Mouse (Mus musculus): ENCODE measurements around the gene Dlat. TPM values are rescaled to one million over a fixed set of nuclear protein-coding genes. Genes with fewer than 3 reads are reported as not detected.

The Dlat gene
- 21.6 and 22.5 TPM in 2 replicates for polyA plus RNA-seq (2015; fragmentation: Nextera tagmentation; extraction: Ambion mirVana)

- Histone ChIP-seq H3K9ac (ENCODE audit: low read depth, low read length) (peak within 1 kb of the TSS; percentile 87), H3K27me3 (ENCODE audit: control insufficient read depth, insufficient read depth, low read depth, low read length) (no peaks in the 10 kb centered on the region), H3K4me2 (ENCODE audit: low read depth, low read length) (peak within 1 kb of the TSS; percentile 78), H3K4me1 (ENCODE audit: control insufficient read depth, low read depth, low read length) (peaks cover 5% of the 10 kb centered on the region), H3K36me3 (ENCODE audit: control insufficient read depth, insufficient read depth) (no peaks in the 10 kb centered on the region), H3K9me3 (replicated peaks; ENCODE audit: control insufficient read depth, low read length) (no peaks in the 10 kb centered on the region), H3K4me3 (ENCODE audit: low read depth, low read length) (peak within 1 kb of the TSS; percentile 86), H3K27ac (ENCODE audit: low read length) (peak within 1 kb of the TSS; percentile 68)
- WGBS (ENCODE audit: insufficient replicate concordance) = under 1% methylated on average over 63 of the region's 63 CpGs
- ATAC-seq (ENCODE audit: low read depth) = peak; percentile 90
Observed at GRCm38 (mm10) chr9:50659392-50660217, at the start of gene Dlat. Gene Dlat (minus strand): TSS chr9:50659780.

- 12% methylated on average over 2 of the region's 2 CpGs for WGBS (ENCODE audit: insufficient replicate concordance)
- Histone ChIP-seq H3K4me1 (ENCODE audit: control insufficient read depth, low read depth, low read length) (peaks cover 3% of the 10 kb centered on the region), H3K4me2 (ENCODE audit: low read depth, low read length) (no peak overlapping the region), H3K27ac (ENCODE audit: low read length) (no peak overlapping the region), H3K36me3 (ENCODE audit: control insufficient read depth, insufficient read depth) (no peaks in the 10 kb centered on the region), H3K4me3 (ENCODE audit: low read depth, low read length) (no peak overlapping the region), H3K9me3 (replicated peaks; ENCODE audit: control insufficient read depth, low read length) (no peaks in the 10 kb centered on the region), H3K27me3 (ENCODE audit: control insufficient read depth, insufficient read depth, low read depth, low read length) (no peaks in the 10 kb centered on the region), H3K9ac (ENCODE audit: low read depth, low read length) (no peak overlapping the region)
- ATAC-seq (ENCODE audit: low read depth) = no peak
Observed at GRCm38 (mm10) chr9:50709108-50709507, 49.5 kb upstream of the Dlat start.

- ATAC-seq (ENCODE audit: low read depth) = no peak
- WGBS (ENCODE audit: insufficient replicate concordance) = 61% methylated on average over 6 of the region's 6 CpGs
- Histone ChIP-seq H3K27me3 (ENCODE audit: control insufficient read depth, insufficient read depth, low read depth, low read length) (peaks cover 13% of the 10 kb centered on the region), H3K4me3 (ENCODE audit: low read depth, low read length) (no peak overlapping the region), H3K4me2 (ENCODE audit: low read depth, low read length) (no peak overlapping the region), H3K9ac (ENCODE audit: low read depth, low read length) (no peak overlapping the region), H3K4me1 (ENCODE audit: control insufficient read depth, low read depth, low read length) (peaks cover 5% of the 10 kb centered on the region), H3K36me3 (ENCODE audit: control insufficient read depth, insufficient read depth) (no peaks in the 10 kb centered on the region), H3K27ac (ENCODE audit: low read length) (no peak overlapping the region), H3K9me3 (replicated peaks; ENCODE audit: control insufficient read depth, low read length) (no peaks in the 10 kb centered on the region)
Observed at GRCm38 (mm10) chr9:50704907-50705306, 45.3 kb upstream of the Dlat start.

- peak; percentile 78 for ATAC-seq (ENCODE audit: low read depth)
- Histone ChIP-seq H3K27me3 (ENCODE audit: control insufficient read depth, insufficient read depth, low read depth, low read length) (peaks cover 41% of the 10 kb centered on the region), H3K27ac (ENCODE audit: low read length) (no peak overlapping the region)
Observed at GRCm38 (mm10) chr9:50700921-50701691, 41.5 kb upstream of the Dlat start.

GRCm38 (mm10) chr9:50698418-50699409 is 39.1 kb upstream of the Dlat start:
- WGBS (ENCODE audit: insufficient replicate concordance) = under 1% methylated on average over 68 of the region's 70 CpGs
- no peak for ATAC-seq (ENCODE audit: low read depth)
- peaks cover 12% of the 10 kb centered on the region for H3K4me1 ChIP-seq (ENCODE audit: control insufficient read depth, low read depth, low read length)
- H3K27ac ChIP-seq (ENCODE audit: low read length) = no peak overlapping the region
- no peaks in the 10 kb centered on the region for H3K36me3 ChIP-seq (ENCODE audit: control insufficient read depth, insufficient read depth)
- H3K9me3 ChIP-seq (replicated peaks; ENCODE audit: control insufficient read depth, low read length) = no peaks in the 10 kb centered on the region
- peaks cover 42% of the 10 kb centered on the region for H3K27me3 ChIP-seq (ENCODE audit: control insufficient read depth, insufficient read depth, low read depth, low read length)
- H3K4me3 ChIP-seq (ENCODE audit: low read depth, low read length) = peak overlapping the region; percentile 54
- peak overlapping the region; percentile 73 for H3K4me2 ChIP-seq (ENCODE audit: low read depth, low read length)
- H3K9ac ChIP-seq (ENCODE audit: low read depth, low read length) = peak overlapping the region; percentile 14; the same call in 1 of the 2 replicates

More at GRCm38 (mm10) chr9:50700921-50701691, 41.5 kb upstream of the Dlat start:
- Histone ChIP-seq H3K4me2 (ENCODE audit: low read depth, low read length) (no peak overlapping the region), H3K4me3 (ENCODE audit: low read depth, low read length) (no peak overlapping the region), H3K36me3 (ENCODE audit: control insufficient read depth, insufficient read depth) (no peaks in the 10 kb centered on the region), H3K9ac (ENCODE audit: low read depth, low read length) (no peak overlapping the region), H3K4me1 (ENCODE audit: control insufficient read depth, low read depth, low read length) (peaks cover 12% of the 10 kb centered on the region), H3K9me3 (replicated peaks; ENCODE audit: control insufficient read depth, low read length) (no peaks in the 10 kb centered on the region)
- 32% methylated on average over 11 of the region's 11 CpGs for WGBS (ENCODE audit: insufficient replicate concordance)

- Histone ChIP-seq H3K36me3 (ENCODE audit: control insufficient read depth, insufficient read depth) (no peaks in the 10 kb centered on the region), H3K27ac (ENCODE audit: low read length) (no peak overlapping the region), H3K4me2 (ENCODE audit: low read depth, low read length) (peak overlapping the region; percentile 36), H3K9me3 (replicated peaks; ENCODE audit: control insufficient read depth, low read length) (no peaks in the 10 kb centered on the region), H3K9ac (ENCODE audit: low read depth, low read length) (no peak overlapping the region), H3K27me3 (ENCODE audit: control insufficient read depth, insufficient read depth, low read depth, low read length) (peaks cover 42% of the 10 kb centered on the region), H3K4me3 (ENCODE audit: low read depth, low read length) (peak overlapping the region; percentile 16), H3K4me1 (ENCODE audit: control insufficient read depth, low read depth, low read length) (peaks cover 12% of the 10 kb centered on the region)
- no peak for ATAC-seq (ENCODE audit: low read depth)
- WGBS (ENCODE audit: insufficient replicate concordance) = 2% methylated on average over 12 of the region's 12 CpGs
Observed at GRCm38 (mm10) chr9:50697706-50698041, 38.1 kb upstream of the Dlat start.

GRCm38 (mm10) chr9:50696851-50697705 is 37.5 kb upstream of the Dlat start:
- H3K9ac ChIP-seq (ENCODE audit: low read depth, low read length) = no peak overlapping the region
- H3K4me3 ChIP-seq (ENCODE audit: low read depth, low read length) = no peak overlapping the region
- peak overlapping the region; percentile 36 for H3K4me2 ChIP-seq (ENCODE audit: low read depth, low read length)
- no peak overlapping the region for H3K27ac ChIP-seq (ENCODE audit: low read length)
- no peaks in the 10 kb centered on the region for H3K36me3 ChIP-seq (ENCODE audit: control insufficient read depth, insufficient read depth)
- 52% methylated on average over 12 of the region's 12 CpGs for WGBS (ENCODE audit: insufficient replicate concordance)
- ATAC-seq (ENCODE audit: low read depth) = no peak
- peaks cover 42% of the 10 kb centered on the region for H3K27me3 ChIP-seq (ENCODE audit: control insufficient read depth, insufficient read depth, low read depth, low read length)
- H3K9me3 ChIP-seq (replicated peaks; ENCODE audit: control insufficient read depth, low read length) = no peaks in the 10 kb centered on the region
- peaks cover 12% of the 10 kb centered on the region for H3K4me1 ChIP-seq (ENCODE audit: control insufficient read depth, low read depth, low read length)

- Histone ChIP-seq H3K27ac (ENCODE audit: low read length) (no peak overlapping the region), H3K36me3 (ENCODE audit: control insufficient read depth, insufficient read depth) (no peaks in the 10 kb centered on the region), H3K9me3 (replicated peaks; ENCODE audit: control insufficient read depth, low read length) (no peaks in the 10 kb centered on the region), H3K4me3 (ENCODE audit: low read depth, low read length) (no peak overlapping the region), H3K4me1 (ENCODE audit: control insufficient read depth, low read depth, low read length) (peaks cover 7% of the 10 kb centered on the region), H3K27me3 (ENCODE audit: control insufficient read depth, insufficient read depth, low read depth, low read length) (peaks cover 31% of the 10 kb centered on the region), H3K4me2 (ENCODE audit: low read depth, low read length) (no peak overlapping the region), H3K9ac (ENCODE audit: low read depth, low read length) (no peak overlapping the region)
- ATAC-seq (ENCODE audit: low read depth) = no peak
- WGBS (ENCODE audit: insufficient replicate concordance) = 54% methylated on average over 6 of the region's 6 CpGs
Observed at GRCm38 (mm10) chr9:50695153-50695552, 35.6 kb upstream of the Dlat start.

Data from liver, embryonic 16.5 days (tissue).